Mouse (Mus musculus) layer of hippocampus, adult 2 months (tissue): ENCODE measurements around the gene Gm4737. TPM values are rescaled to one million over a fixed set of nuclear protein-coding genes. Genes with fewer than 3 reads are reported as not detected.
"Not testable (repeated sequence)": the region's sequence is repeated elsewhere in the genome, so short reads cannot be mapped to it uniquely, and the experiment has no call there.

ENCODE experiments used
- DNase-seq, 2 experiments: peaks; one replicate each; pipeline ENCODE4 v3.0.0; 2022; ENCODE audit warnings: low spot score in 2 of 2
- H3K27ac ChIP-seq: fragments of 200-600 bp; 2 replicates; pipeline ENCODE4 v1.8.1; 2022
- H3K4me3 ChIP-seq: fragments of 200-600 bp; 2 replicates; pipeline ENCODE4 v1.8.1; 2022; ENCODE audit warnings: mild to moderate bottlenecking
- CTCF ChIP-seq: fragments of 200-600 bp; conservative IDR thresholded peaks from 2 replicates; pipeline ENCODE4 v1.8.1; 2022; ENCODE audit warnings: antibody characterized with exemption, mild to moderate bottlenecking, moderate library complexity
- long read RNA-seq, 2 experiments: library from polyadenylated mRNA; stranded (forward); transcript quantifications; one replicate each; pipeline ENCODE4 v2.0.0; 2021; ENCODE audit warnings: borderline mapping rate in 2 of 2
- total RNA-seq, 2 experiments: library from RNA; stranded (reverse); gene quantifications; 2 replicates each; pipeline ENCODE4 v1.2.3; 2021

Gm4737 gene
- 10 to 100 TPM; 15.1 to 16.0 TPM for total RNA-seq
- long read RNA-seq, experiment 1, partial matches to known transcripts, result 0 of 1 reads
- long read RNA-seq, experiment 1, other reads (novel, unspliced or antisense), result 0 of 1 reads
- long read RNA-seq, experiment 2, transcript Gm4737-201 (1 exons, 2,093 nt), result major isoform, 11 of 11 reads
- long read RNA-seq, experiment 2, partial matches to known transcripts, result 0 of 11 reads
- long read RNA-seq, experiment 2, other reads (novel, unspliced or antisense), result 0 of 11 reads

DNA sequence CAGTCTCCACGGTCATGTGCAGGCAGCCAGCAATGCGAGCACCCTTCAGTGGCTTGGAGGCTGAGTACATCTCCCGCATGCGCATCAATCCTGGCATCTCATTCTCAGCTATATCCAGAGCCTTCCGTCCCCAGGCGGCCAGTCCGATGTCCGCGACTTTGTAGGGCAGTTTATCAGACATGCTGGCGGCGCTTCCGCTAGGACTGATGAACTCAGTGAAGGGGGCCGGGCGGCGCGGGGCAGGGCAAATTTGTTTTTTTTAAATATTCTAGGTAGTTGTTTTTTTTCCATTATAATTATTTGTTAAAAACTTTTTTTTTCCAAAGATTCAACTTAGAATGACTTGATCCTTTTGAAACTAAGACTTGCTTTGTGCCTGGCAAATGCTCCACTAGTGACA is at the start of gene Gm4737:
Gene Gm4737, minus strand, starts transcription at position 246 of the 400 bp plus-strand sequence.
- not testable (repeated sequence) for H3K4me3 ChIP-seq, DNase-seq, H3K27ac ChIP-seq

DNA sequence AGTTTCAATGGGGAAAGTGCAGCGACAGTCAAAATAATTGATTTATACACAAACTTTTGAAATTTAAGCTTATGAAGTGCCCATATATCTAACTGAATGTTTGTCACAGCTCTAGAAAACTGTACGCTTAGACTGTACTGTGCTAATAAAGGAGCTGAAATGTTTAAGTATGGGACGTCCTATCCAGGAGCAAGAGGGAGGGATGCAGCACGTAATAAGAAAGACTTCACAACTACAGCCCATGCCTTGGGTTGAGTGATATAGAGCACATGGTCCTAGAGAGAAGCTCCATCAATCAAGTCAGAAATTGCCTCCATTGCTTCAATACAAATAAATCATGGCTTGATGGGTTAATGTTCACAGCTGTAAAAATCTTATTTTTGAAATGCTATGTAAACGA is 40.9 kb upstream of the Gm4737 start:
- H3K27ac ChIP-seq, result no peak overlapping the region
- no peak for TF ChIP-seq CTCF
- no peak for DNase-seq
- no peak overlapping the region for H3K4me3 ChIP-seq

DNA sequence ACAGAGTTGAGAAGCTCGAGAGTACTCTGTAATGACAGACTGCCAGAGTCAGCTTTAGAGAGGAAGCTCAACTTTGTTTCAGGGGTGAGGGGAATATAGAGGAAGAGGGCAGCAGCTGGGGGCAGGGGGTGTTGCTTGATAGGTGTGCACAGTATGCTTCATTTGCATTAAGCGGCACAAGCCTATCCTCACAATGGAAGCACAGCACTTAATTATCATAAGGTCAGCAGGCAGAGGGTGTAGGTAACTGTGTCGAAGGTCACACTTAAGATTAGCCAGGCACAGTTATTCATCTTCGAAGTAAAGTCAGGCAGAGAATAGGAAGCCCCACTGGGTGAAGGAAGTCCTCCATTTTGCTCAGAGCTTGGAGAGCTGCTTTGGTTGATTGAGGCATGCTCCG is 28.2 kb upstream of the Gm4737 start:
- TF ChIP-seq CTCF, result no peak
- Histone ChIP-seq H3K27ac (no peak overlapping the region), H3K4me3 (no peak overlapping the region)
- DNase-seq, result no peak

DNA sequence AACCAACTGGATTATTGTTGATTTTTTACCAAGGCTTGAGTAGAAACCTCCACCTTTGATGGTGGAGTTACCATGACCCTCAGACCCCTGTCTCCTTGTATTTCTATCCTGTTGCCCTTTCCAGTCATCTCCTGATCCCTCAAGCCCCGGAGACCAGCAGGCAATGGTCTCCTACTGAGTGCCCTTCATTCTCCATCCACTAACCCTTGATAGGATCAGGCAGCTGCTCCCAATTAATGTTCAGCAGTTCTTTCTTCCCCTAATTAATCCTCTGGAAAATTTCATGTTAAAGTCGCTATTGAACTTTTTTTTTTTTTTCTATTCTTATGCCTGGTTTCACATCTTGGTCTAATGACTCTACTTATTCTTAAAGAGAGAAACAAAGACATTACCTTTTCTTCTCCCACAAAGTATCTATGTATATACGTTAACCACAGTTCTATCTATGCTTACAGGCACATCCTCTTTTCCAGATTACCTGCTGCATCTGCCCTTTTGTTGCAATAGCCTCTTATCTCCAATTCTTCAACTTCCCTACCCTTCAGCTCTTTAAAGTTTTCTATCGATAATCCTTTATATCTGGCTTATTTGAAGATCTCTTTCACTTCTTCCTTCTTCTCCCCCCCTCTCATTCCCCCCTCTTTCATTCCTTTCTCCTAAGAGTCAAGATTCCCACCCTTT is 23.4 kb upstream of the Gm4737 start:
- no peak for TF ChIP-seq CTCF
- Histone ChIP-seq H3K27ac (no peak overlapping the region), H3K4me3 (no peak overlapping the region)
- DNase-seq, result no peak

DNA sequence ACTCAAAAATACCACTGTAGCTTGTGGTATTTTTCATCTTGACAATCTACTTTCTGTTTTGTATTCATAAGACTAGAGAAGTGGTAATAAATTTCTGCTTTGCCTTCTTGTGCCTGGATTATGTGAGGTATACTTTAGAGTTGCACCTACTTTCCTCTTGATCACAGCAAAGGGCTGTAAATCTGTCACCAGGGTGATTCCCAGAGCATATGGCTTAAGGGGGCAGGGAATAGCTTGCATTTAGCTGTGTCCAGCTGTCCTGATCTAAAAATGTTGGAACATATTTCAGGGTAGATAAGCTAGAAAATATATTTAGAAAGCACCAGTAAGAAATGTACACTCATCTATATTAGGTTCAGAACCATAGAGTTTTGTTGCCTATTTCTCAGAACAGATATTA is 18.2 kb upstream of the Gm4737 start:
- H3K27ac ChIP-seq, result no peak overlapping the region
- H3K4me3 ChIP-seq, result no peak overlapping the region
- TF ChIP-seq CTCF, result no peak
- DNase-seq, result no peak

DNA sequence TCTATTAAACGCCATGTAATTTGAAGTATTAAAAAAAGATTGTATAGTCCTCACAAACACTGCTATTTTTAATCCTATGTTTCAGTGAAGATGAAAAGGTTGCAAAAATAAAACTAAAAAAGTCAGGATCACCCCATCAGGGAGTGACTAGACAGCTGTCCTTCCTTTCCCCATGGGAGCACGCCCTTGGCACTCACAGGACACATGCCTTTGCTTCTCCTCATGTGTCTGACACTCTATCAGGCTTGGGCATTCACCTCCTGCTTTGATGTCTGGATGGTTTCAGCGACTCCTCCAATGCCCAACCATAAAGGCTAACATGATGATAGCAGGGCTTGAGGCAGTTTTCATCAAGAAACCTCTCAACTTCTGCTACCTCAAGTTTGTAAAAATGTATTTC is 12.1 kb upstream of the Gm4737 start:
- TF ChIP-seq CTCF, result no peak
- no peak overlapping the region for H3K4me3 ChIP-seq
- no peak for DNase-seq

DNA sequence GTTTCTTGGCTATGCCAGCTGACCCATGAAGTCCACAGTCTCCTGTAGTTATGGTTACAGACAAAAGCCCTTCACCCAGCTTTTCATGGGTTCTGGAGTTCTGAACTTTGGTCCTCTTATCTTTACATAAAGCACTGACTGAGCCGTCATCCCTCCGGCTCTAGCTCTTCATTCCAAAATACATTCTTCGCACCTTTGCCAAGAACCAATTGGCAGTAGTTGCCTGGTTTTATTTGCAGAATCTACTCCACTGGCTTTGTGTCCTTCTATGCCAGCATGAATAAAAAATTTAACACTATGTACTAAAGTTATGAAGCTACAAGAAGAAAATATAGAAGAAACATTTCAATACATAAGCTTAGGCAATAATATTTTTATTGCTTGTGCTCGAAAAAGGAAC is 10.4 kb upstream of the Gm4737 start:
- Histone ChIP-seq H3K27ac (no peak overlapping the region), H3K4me3 (no peak overlapping the region)
- no peak for TF ChIP-seq CTCF
- DNase-seq, result no peak

More for the DNA sequence above, 12.1 kb upstream of the Gm4737 start:
- no peak overlapping the region for H3K27ac ChIP-seq

DNA sequence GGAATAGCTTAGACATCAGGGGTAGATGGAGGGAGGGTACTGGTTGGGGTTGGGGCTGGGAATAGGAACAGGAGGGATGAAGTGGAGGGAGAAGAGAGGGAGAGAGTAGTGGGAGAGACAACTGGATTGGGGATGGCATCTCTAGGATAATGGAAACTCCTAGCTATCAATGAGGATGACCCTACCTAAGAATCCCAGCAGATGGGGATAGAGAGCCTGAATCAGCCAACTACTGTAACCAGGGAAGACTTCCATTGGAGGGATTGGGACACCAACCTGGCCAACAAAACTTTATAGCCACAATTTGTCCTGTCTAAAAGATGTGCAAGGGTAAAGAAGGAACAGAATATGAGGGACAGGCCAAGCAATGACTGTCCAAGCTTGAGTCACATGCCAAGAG is 3.7 kb downstream of the Gm4737 start:
- H3K4me3 ChIP-seq, result no peak overlapping the region
- TF ChIP-seq CTCF, result peak; percentile 63
- DNase-seq, result no peak
- H3K27ac ChIP-seq, result no peak overlapping the region

DNA sequence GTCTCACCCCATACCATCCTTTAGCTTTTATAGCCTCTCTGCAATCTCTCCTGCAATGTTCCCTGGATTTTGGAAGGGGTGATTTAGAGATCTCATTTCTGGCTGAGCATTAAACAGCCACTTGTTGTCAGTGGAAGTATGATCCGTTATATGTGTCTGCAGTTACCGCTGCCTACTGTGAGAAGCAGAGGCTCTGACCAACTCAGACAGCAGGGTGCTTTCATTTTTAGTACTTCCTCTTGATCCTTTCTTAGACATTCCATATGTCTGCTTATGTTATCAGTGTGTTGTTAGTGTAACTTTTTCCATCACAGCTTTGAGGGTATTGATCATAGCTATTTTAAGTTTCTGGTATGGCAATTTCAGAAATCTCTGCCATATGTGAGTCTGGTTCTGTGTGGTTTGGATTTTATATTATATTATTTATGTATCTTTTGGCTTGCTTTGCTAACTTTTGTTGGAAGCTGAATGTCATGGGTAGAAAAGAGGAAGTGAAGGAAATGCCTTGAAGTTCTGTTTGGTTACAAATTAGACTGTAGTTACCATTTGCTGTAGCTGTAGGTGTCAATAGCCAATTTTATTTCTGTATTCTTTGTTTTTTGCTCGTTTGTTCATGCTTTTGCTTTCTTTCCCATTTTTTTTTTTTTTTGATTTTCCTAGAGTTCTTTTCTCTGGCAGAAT is 6.1 kb downstream of the Gm4737 start:
- DNase-seq, result no peak
- TF ChIP-seq CTCF, result no peak

DNA sequence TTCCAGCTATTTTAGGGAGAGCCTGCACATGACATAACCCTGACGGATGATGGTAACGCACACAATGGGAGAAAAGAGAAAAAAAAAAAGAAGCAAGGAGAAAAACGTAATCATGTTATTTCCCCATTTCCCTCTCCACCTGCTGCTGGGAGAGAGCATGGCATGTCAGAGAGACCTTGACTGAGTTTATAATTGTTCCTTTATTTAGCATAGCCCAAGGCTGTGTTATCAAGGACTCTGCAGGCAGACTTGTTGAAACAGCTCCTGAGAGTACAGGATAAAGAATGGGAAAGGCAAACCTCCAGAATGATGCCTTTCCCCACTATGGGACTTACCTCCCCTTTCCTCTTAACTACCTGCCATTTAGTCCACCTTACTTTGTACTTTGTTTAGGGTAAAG is 7.9 kb downstream of the Gm4737 start:
- no peak for TF ChIP-seq CTCF
- DNase-seq, result no peak
- Histone ChIP-seq H3K27ac (no peak overlapping the region), H3K4me3 (no peak overlapping the region)

More for the DNA sequence above, 6.1 kb downstream of the Gm4737 start:
- no peak overlapping the region for H3K4me3 ChIP-seq
- no peak overlapping the region for H3K27ac ChIP-seq

DNA sequence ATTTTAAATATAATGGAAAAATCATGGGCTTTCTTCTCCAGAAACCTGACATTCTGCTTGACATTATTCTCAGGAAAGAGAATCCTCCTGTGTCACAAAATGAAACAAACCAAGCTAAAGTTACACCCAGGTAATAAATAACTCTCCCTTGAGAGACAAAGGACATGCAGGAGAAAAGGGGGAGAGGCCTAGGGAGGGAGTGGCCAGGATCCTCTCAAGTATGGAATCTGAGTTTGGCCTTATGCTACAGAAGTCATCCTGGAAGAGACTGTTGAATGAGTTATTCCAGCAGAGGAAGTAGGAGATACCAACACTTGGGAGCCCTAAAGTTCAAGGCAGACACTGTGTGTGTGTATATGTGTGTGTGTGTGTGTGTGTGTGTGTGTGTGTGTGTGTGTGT is 32.6 kb downstream of the Gm4737 start:
- DNase-seq, result no peak
- Histone ChIP-seq H3K27ac (no peak overlapping the region), H3K4me3 (no peak overlapping the region)
- TF ChIP-seq CTCF, result no peak

DNA sequence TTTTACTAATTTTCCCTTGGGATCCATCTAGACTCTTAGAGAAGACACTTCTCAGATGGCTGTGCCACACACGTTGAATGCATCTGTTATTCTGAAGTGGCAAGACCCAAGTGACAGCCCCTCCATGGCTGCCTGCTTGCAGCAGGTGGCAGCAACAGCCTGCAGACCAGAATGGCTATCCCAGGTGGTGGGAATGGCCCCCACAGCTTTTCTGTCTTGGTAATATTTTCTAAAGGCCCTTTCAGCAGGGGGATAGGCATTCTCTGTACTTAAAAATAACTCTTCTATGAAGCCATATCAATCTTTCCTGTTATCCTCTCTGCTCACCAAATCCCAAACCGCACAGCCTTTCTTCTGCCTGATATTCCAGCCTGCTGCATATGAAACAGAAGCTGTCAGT is 33.5 kb downstream of the Gm4737 start:
- Histone ChIP-seq H3K4me3 (no peak overlapping the region), H3K27ac (no peak overlapping the region)
- DNase-seq, result peak; percentile 16 to 40
- TF ChIP-seq CTCF, result peak; percentile 77

DNA sequence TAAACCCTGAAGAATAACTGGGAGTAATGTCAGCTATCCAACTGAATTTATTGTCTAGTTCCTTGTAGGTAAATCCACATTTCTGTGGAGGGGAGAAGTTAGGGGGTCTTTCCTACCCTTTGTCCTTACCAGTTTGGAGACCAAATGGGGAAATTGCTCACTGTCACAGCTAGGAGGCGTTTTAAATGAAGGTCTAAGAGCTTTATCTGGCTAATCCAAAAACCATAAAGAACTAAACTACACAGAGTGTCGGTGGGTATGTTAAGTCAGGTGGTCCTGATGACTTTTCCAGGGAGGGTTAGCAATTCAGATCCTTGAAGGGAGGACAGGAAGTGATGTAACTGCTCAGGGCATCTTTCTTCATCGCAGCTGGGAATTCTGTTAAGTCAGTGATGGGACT is 34.3 kb downstream of the Gm4737 start:
- TF ChIP-seq CTCF, result peak; percentile 45
- no peak for DNase-seq
- no peak overlapping the region for H3K27ac ChIP-seq
- no peak overlapping the region for H3K4me3 ChIP-seq

DNA sequence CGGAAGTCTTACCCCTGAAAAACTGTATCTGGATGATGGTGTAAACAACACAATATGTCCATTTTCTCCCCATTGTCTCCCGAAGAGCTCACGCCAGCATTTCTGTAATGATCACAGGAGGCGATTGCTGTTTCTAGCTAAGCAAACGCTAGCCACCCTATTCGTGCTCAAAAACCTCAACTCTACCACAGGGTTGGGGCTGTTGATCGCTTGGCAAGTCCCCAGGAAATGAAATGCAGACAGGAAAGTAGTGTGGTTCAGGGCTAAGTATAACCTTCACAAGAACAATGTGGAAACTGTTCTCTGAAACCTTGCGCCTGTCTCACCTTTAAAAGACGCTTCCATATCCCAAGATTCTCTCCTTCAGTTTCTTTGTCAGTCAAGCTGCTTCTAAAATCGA is 34.9 kb downstream of the Gm4737 start, which contains the start of gene Cd96:
Gene Cd96, minus strand, starts transcription at position 232 of the 400 bp plus-strand sequence.
- Histone ChIP-seq H3K4me3 (no peak within 1 kb of the TSS), H3K27ac (no peak within 1 kb of the TSS)
- no peak for TF ChIP-seq CTCF
- no peak for DNase-seq
